Mouse (Mus musculus) thymus, postnatal 36 days (tissue): ENCODE measurements around the gene Kcng3.
A peak's percentile ranks its signal among the peaks of the same experiment; 100 is the strongest.

ENCODE experiments used
- DNase-seq, 2 experiments: peaks; one replicate each; pipeline ENCODE4 v3.0.0; 2022; ENCODE audit warnings: mixed read lengths in 2 of 2

The Kcng3 gene

GRCm38 (mm10) chr17:83548501-83549233 is 83.0 kb downstream of the Kcng3 start:
- DNase-seq = peak; percentile 53 to 60

GRCm38 (mm10) chr17:83547145-83547544 is 84.5 kb downstream of the Kcng3 start:
- no peak for DNase-seq

GRCm38 (mm10) chr17:83545756-83546742 is 85.6 kb downstream of the Kcng3 start:
- no peak for DNase-seq

GRCm38 (mm10) chr17:83545259-83545658 is 86.4 kb downstream of the Kcng3 start:
- DNase-seq = no peak

- DNase-seq = no peak
Observed at GRCm38 (mm10) chr17:83542424-83542823, 89.3 kb downstream of the Kcng3 start.

GRCm38 (mm10) chr17:83539262-83540037 is 92.2 kb downstream of the Kcng3 start:
- no peak for DNase-seq

- no peak for DNase-seq
Observed at GRCm38 (mm10) chr17:83538694-83539093, 93.0 kb downstream of the Kcng3 start.

GRCm38 (mm10) chr17:83538141-83538540 is 93.6 kb downstream of the Kcng3 start:
- no peak for DNase-seq
